Mouse (Mus musculus): ENCODE measurements at regions not wholly inside any gene's neighbourhood (a gene's known extent, or its start where the extent isn't known, plus 50 kb on each side); places are given as distances from the start of the nearest gene placed in this dataset.

DNA sequence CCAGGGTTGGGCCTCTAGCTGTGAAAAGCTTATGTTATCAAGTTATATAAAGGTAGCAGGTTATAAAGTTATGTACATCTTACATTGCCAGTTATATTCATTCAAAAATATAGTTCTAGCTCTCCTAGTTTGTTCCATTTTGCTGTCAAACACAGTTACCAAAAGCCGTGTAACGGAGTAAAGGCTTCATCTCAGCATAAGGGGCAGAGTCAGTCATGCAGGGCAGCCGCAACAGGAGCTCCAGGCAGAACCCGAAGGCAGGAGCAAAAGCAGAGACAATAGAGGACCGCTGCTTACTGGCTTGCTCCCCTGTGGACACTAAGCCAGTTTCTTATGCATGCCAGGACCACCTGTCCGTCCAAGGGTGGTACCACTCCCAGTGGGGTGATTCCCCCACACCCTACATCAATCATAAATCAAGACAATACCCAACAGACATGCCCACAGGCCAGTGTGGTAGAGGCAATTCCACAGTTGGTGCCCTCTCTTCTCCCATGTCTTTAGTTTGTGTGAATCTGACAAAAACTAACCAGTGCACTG, 67.7 kb upstream of the Vamp9 start:
- H3K9me3 ChIP-seq (ENCODE audit: control insufficient read depth, low read length) = no peaks in the 10 kb centered on the region
- H3K4me1 ChIP-seq (ENCODE audit: control insufficient read depth, insufficient read depth, low read length) = no peaks in the 10 kb centered on the region
- no peak overlapping the region for H3K9ac ChIP-seq (ENCODE audit: low read depth, low read length)
- DNase-seq (ENCODE audit: low spot score) = no peak
- H3K4me2 ChIP-seq (ENCODE audit: low read depth, low read length) = no peak overlapping the region
- H3K27me3 ChIP-seq (replicated peaks; ENCODE audit: control insufficient read depth, insufficient read depth, low read length) = no peaks in the 10 kb centered on the region
- no peak for ATAC-seq (ENCODE audit: low read depth)
- no peak overlapping the region for H3K4me3 ChIP-seq (ENCODE audit: low read depth, low read length)
- no peaks in the 10 kb centered on the region for H3K36me3 ChIP-seq (ENCODE audit: control insufficient read depth, insufficient read depth, low read length)
- 66% methylated on average over 6 of the region's 6 CpGs for WGBS
- no peak overlapping the region for H3K27ac ChIP-seq (replicated peaks; ENCODE audit: low read depth, low read length)

DNA sequence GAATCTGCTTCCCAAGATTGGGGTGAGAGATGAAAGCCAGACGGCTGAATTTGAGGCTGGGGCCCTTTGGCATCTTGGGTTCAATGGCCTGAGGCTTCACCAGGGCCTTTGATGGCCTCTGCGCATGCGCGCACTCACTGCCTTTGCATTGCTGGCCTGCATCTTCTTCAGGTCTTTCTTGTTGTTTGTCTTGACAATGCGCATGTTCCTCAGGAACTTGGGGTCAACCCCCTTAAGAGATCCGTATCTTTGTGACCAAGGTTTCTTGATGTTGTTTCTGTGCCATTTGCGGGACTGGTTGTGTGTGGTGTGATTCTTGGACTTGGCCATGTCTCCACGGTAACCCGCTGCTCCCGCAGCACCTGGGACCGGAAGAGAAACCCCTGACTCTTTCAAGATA, 66.4 kb upstream of the Vamp9 start:
- 93% methylated on average over 11 of the region's 11 CpGs for whole genome bisulfite sequencing
- no peaks in the 10 kb centered on the region for H3K4me1 ChIP-seq (ENCODE audit: control insufficient read depth, insufficient read depth, low read length)
- no peaks in the 10 kb centered on the region for H3K36me3 ChIP-seq (ENCODE audit: control insufficient read depth, insufficient read depth, low read length)
- no peaks in the 10 kb centered on the region for H3K9me3 ChIP-seq (ENCODE audit: control insufficient read depth, low read length)
- H3K4me2 ChIP-seq (ENCODE audit: low read depth, low read length) = no peak overlapping the region
- ATAC-seq (ENCODE audit: low read depth) = no peak
- no peak overlapping the region for H3K4me3 ChIP-seq (ENCODE audit: low read depth, low read length)
- H3K27me3 ChIP-seq (replicated peaks; ENCODE audit: control insufficient read depth, insufficient read depth, low read length) = no peaks in the 10 kb centered on the region
- H3K27ac ChIP-seq (replicated peaks; ENCODE audit: low read depth, low read length) = no peak overlapping the region
- H3K9ac ChIP-seq (ENCODE audit: low read depth, low read length) = no peak overlapping the region
- no peak for DNase-seq (ENCODE audit: low spot score)

DNA sequence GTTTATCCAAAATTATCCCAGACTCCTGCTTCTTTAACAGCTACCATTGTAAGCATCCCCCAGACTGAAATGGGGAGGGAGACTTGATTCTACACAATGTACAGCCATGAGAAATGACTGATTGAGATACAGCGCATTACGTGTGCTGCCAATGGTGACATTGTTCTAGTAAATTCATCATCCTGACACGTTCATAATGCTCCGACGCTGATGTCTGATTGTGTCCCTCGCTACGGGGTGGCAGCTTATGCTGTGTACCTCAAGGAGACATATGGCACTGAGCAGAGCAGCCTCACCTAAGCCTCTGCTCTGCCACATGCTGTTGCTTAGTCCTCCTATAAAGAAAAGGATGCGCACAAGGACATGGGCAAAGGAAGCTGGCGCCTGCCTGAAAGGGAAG, 65.2 kb upstream of the Vamp9 start:
- 89% methylated on average over 9 of the region's 9 CpGs for WGBS
- Histone ChIP-seq H3K9ac (ENCODE audit: low read depth, low read length) (no peak overlapping the region), H3K36me3 (ENCODE audit: control insufficient read depth, insufficient read depth, low read length) (no peaks in the 10 kb centered on the region), H3K4me2 (ENCODE audit: low read depth, low read length) (no peak overlapping the region), H3K27ac (replicated peaks; ENCODE audit: low read depth, low read length) (no peak overlapping the region), H3K4me3 (ENCODE audit: low read depth, low read length) (no peak overlapping the region), H3K27me3 (replicated peaks; ENCODE audit: control insufficient read depth, insufficient read depth, low read length) (no peaks in the 10 kb centered on the region), H3K9me3 (ENCODE audit: control insufficient read depth, low read length) (no peaks in the 10 kb centered on the region), H3K4me1 (ENCODE audit: control insufficient read depth, insufficient read depth, low read length) (no peaks in the 10 kb centered on the region)
- no peak for DNase-seq (ENCODE audit: low spot score)
- ATAC-seq (ENCODE audit: low read depth) = no peak

DNA sequence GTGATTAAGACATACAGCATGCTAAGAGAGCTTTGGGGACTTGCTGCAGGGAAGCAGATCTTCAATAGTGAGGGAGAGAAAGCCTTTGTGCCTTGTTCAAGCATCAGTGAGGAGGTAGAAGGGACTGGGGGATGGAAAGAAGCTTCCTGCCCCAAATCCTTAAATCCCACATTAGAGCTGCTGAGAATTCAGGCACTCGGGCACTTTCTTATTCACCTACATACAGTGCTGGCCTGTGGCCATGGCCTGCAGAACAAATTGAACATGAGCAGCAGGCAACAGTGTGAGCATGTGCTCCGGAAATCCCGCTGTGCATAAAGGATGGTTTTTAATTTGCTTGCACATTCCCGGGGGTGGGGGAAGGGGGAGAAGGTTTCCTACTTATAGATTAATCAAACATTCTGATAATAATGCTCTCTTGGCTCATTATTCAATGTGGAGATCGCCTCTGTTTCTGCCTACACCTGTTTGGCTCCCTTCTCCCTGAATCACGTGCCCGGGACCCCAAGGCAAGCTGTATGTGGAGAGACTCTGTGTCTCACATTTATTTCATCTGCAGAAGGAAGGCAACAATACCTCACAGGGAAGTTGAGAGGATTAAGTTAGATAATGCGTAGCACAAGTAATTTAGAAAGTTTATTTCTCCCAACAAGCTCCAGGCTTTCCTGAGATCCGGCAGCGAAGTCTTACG, 60.3 kb upstream of the Vamp9 start:
- no peaks in the 10 kb centered on the region for H3K9me3 ChIP-seq (ENCODE audit: control insufficient read depth, low read length)
- H3K36me3 ChIP-seq (ENCODE audit: control insufficient read depth, insufficient read depth, low read length) = no peaks in the 10 kb centered on the region
- 66% methylated on average over 11 of the region's 11 CpGs for WGBS
- no peaks in the 10 kb centered on the region for H3K27me3 ChIP-seq (replicated peaks; ENCODE audit: control insufficient read depth, insufficient read depth, low read length)
- no peaks in the 10 kb centered on the region for H3K4me1 ChIP-seq (ENCODE audit: control insufficient read depth, insufficient read depth, low read length)
- no peak overlapping the region for H3K4me2 ChIP-seq (ENCODE audit: low read depth, low read length)
- H3K27ac ChIP-seq (replicated peaks; ENCODE audit: low read depth, low read length) = no peak overlapping the region
- peak; percentile 31 for DNase-seq (ENCODE audit: low spot score)
- H3K4me3 ChIP-seq (ENCODE audit: low read depth, low read length) = no peak overlapping the region
- ATAC-seq (ENCODE audit: low read depth) = 0 out of 2 replicates have a peak, but pooled peaks have one; percentile 47
- H3K9ac ChIP-seq (ENCODE audit: low read depth, low read length) = no peak overlapping the region

DNA sequence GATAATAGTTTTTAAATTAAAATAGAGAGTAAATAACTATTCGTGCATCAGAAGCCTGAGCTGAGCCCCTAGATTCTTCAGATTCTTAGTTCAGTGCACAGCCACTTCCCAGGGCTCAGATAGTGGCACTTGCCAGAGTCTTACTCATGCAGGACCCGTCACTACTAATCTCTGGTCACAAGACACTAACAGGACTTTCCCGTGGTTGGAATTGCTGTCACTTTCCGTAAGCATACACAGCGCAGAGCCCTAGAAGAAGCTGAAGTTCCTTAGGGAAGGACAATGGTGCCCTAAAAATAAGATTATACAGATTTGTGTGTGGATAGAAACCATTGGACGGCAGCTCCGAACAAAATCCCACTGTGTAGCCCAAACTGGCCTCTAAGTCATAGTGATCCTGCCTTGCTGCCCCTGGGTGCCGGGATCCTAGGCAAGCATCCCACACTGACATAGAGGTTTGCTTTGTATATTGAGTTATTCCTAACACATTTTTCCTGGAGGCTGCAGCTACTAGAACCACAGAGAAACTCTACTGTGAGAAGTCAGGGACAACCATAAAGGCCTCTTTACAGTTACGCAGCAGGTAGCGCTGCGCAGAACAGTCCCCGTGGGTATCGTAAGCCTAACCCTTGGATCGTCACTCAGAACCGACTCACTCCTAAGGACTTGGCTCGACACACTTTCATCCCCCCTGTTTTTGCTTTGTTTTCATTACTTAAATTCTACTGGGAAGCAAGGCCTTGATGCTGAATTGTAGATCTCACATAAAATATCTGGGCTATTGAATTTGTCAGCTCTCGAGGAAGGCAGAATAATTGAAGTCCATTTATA, 57.7 kb upstream of the Vamp9 start:
- H3K4me1 ChIP-seq (ENCODE audit: control insufficient read depth, insufficient read depth, low read length) = no peaks in the 10 kb centered on the region
- H3K36me3 ChIP-seq (ENCODE audit: control insufficient read depth, insufficient read depth, low read length) = no peaks in the 10 kb centered on the region
- H3K9me3 ChIP-seq (ENCODE audit: control insufficient read depth, low read length) = no peaks in the 10 kb centered on the region
- H3K4me2 ChIP-seq (ENCODE audit: low read depth, low read length) = no peak overlapping the region
- H3K4me3 ChIP-seq (ENCODE audit: low read depth, low read length) = no peak overlapping the region
- no peak for DNase-seq (ENCODE audit: low spot score)
- H3K27ac ChIP-seq (replicated peaks; ENCODE audit: low read depth, low read length) = no peak overlapping the region
- no peak overlapping the region for H3K9ac ChIP-seq (ENCODE audit: low read depth, low read length)
- no peak for ATAC-seq (ENCODE audit: low read depth)
- WGBS = 70% methylated on average over 17 of the region's 17 CpGs
- no peaks in the 10 kb centered on the region for H3K27me3 ChIP-seq (replicated peaks; ENCODE audit: control insufficient read depth, insufficient read depth, low read length)

DNA sequence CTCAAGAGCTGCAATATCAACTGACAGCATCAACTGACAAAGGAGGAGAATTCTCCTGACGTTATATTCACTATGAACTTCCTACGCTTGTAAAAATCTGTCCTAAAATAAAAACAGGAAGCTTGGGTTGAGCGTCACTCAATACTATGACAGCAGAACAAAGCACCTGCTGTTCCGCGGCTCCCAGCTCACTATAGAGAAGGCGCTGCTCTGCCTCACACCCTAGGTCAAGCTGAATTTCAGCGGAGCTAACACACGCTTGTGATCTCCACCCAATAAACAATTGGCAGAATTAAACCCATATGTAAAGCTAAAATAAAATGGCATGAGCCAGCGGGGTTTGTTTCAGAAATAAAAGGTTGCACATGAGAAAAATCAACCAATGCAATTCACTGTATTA, 57.1 kb upstream of the Vamp9 start:
- ATAC-seq (ENCODE audit: low read depth) = no peak

DNA sequence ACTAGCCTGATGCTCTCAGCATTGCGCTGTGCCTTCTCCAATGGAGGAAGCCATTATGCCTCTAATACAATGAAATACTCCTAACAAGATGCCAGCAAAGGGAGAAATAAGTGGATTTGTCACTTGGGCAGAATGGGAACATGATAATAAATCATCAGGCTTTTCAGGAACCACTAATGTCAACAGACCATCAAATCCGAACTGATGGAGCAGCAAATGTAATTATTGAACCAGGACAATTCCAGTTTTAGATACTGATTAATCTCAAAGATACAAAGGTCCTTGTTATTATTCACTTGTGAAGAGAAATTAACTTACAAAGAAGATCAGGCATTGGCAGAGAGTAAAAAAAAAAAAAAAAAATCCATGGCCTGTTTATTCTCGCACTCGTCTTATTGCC, 53.7 kb upstream of the Vamp9 start:
- no peak overlapping the region for H3K27ac ChIP-seq (replicated peaks; ENCODE audit: low read depth, low read length)
- H3K4me3 ChIP-seq (ENCODE audit: low read depth, low read length) = no peak overlapping the region
- ATAC-seq (ENCODE audit: low read depth) = no peak; the same call in 1 of the 2 replicates
- H3K36me3 ChIP-seq (ENCODE audit: control insufficient read depth, insufficient read depth, low read length) = no peaks in the 10 kb centered on the region
- no peaks in the 10 kb centered on the region for H3K9me3 ChIP-seq (ENCODE audit: control insufficient read depth, low read length)
- DNase-seq (ENCODE audit: low spot score) = peak; percentile 36
- H3K27me3 ChIP-seq (replicated peaks; ENCODE audit: control insufficient read depth, insufficient read depth, low read length) = no peaks in the 10 kb centered on the region
- no peak overlapping the region for H3K4me2 ChIP-seq (ENCODE audit: low read depth, low read length)
- H3K4me1 ChIP-seq (ENCODE audit: control insufficient read depth, insufficient read depth, low read length) = 0 out of 2 replicates have a peak, but pooled peaks cover 7% of the 10 kb centered on the region
- WGBS = 87% methylated on average over 4 of the region's 4 CpGs
- no peak overlapping the region for H3K9ac ChIP-seq (ENCODE audit: low read depth, low read length)

More for the DNA sequence above, 57.1 kb upstream of the Vamp9 start:
- DNase-seq (ENCODE audit: low spot score) = peak; percentile 24
- Histone ChIP-seq H3K4me3 (ENCODE audit: low read depth, low read length) (no peak overlapping the region), H3K4me1 (ENCODE audit: control insufficient read depth, insufficient read depth, low read length) (no peaks in the 10 kb centered on the region), H3K27me3 (replicated peaks; ENCODE audit: control insufficient read depth, insufficient read depth, low read length) (no peaks in the 10 kb centered on the region), H3K9ac (ENCODE audit: low read depth, low read length) (no peak overlapping the region), H3K36me3 (ENCODE audit: control insufficient read depth, insufficient read depth, low read length) (no peaks in the 10 kb centered on the region), H3K9me3 (ENCODE audit: control insufficient read depth, low read length) (no peaks in the 10 kb centered on the region), H3K4me2 (ENCODE audit: low read depth, low read length) (no peak overlapping the region), H3K27ac (replicated peaks; ENCODE audit: low read depth, low read length) (no peak overlapping the region)
- WGBS = 36% methylated on average over 9 of the region's 9 CpGs
